Mouse (Mus musculus) heart, adult 8-10 months (tissue): ENCODE data around the gene Lsm2. TPM values are rescaled to one million over a fixed set of nuclear protein-coding genes. Genes with fewer than 3 reads are reported as not detected.
"Not testable (repeated sequence)": the region's sequence is repeated elsewhere in the genome, so short reads cannot be mapped to it uniquely, and the experiment has no call there.

ENCODE experiments used
- DNase-seq: peaks from one replicate; pipeline ENCODE4 v3.0.0; 2022; ENCODE audit warnings: low spot score
- total RNA-seq, 4 experiments: library from RNA; stranded (reverse); gene quantifications; 2 replicates each; pipeline ENCODE4 v1.2.4; 2022

The Lsm2 gene
- total RNA-seq, 4 experiments from 2014 or later, result 17.5 to 21.7 (median 17.9) TPM

- DNase-seq, result no peak
These were observed 25.3 kb upstream of the Lsm2 start for GRCm38 (mm10) chr17:34956340-34956739.

- DNase-seq, result not testable (repeated sequence)
These were observed 24.4 kb upstream of the Lsm2 start for GRCm38 (mm10) chr17:34957291-34957690.

- DNase-seq, result not testable (repeated sequence)
These were observed 23.7 kb upstream of the Lsm2 start for GRCm38 (mm10) chr17:34957966-34958365.

GRCm38 (mm10) chr17:34958734-34959129 lies 22.9 kb upstream of the Lsm2 start:
- DNase-seq, result not testable (repeated sequence)

GRCm38 (mm10) chr17:34959130-34959778 lies 22.4 kb upstream of the Lsm2 start, which contains the start of gene Hspa1b:
Hspa1b (minus strand) TSS chr17:34959238.
- peak; percentile 96 for DNase-seq

GRCm38 (mm10) chr17:34959881-34960515 lies 21.7 kb upstream of the Lsm2 start:
- DNase-seq, result peak; percentile 61

- DNase-seq, result no peak
These were observed 20.8 kb upstream of the Lsm2 start for GRCm38 (mm10) chr17:34960702-34961493.

GRCm38 (mm10) chr17:34962125-34962524 lies 19.5 kb upstream of the Lsm2 start:
- no peak for DNase-seq

GRCm38 (mm10) chr17:34962841-34963240 lies 18.8 kb upstream of the Lsm2 start:
- no peak for DNase-seq

GRCm38 (mm10) chr17:34964640-34965049 lies 17.0 kb upstream of the Lsm2 start:
- DNase-seq, result no peak

- no peak for DNase-seq
These were observed 16.0 kb upstream of the Lsm2 start for GRCm38 (mm10) chr17:34965627-34966026.

- DNase-seq, result not testable (repeated sequence)
These were observed 11.8 kb upstream of the Lsm2 start, which contains the start of gene Gm20481 for GRCm38 (mm10) chr17:34969822-34970221. Gm20481 (plus strand) TSS chr17:34969912.

GRCm38 (mm10) chr17:34970850-34971249 lies 10.8 kb upstream of the Lsm2 start:
- not testable (repeated sequence) for DNase-seq

GRCm38 (mm10) chr17:34971694-34972068 lies 10.0 kb upstream of the Lsm2 start:
- not testable (repeated sequence) for DNase-seq

GRCm38 (mm10) chr17:34972069-34972749 lies 9.5 kb upstream of the Lsm2 start, which contains the start of the genes Hspa1a and Hspa1l:
Hspa1a (minus strand) TSS chr17:34972156.
Hspa1l (plus strand) TSS chr17:34972703.
- peak; percentile 98 for DNase-seq

- DNase-seq, result no peak
These were observed 5.8 kb upstream of the Lsm2 start for GRCm38 (mm10) chr17:34975581-34976492.

- no peak for DNase-seq
These were observed 4.7 kb upstream of the Lsm2 start for GRCm38 (mm10) chr17:34977000-34977399.

GRCm38 (mm10) chr17:34978239-34978638 lies 3.4 kb upstream of the Lsm2 start:
- no peak for DNase-seq

GRCm38 (mm10) chr17:34979631-34980030 lies 2.0 kb upstream of the Lsm2 start:
- no peak for DNase-seq

GRCm38 (mm10) chr17:34980655-34981054 lies 1.0 kb upstream of the Lsm2 start:
- peak; percentile 68 for DNase-seq
